Mouse (Mus musculus): ENCODE measurements around the gene Gm14743. TPM values are rescaled to one million over a fixed set of nuclear protein-coding genes. Genes with fewer than 3 reads are reported as not detected.

Gene Gm14743
- polyA plus RNA-seq (2017; shearing (Covaris generic)): not detected

GRCm38 (mm10) chrX:78245821-78246220, at the start of gene Gm14743:
Gene Gm14743, minus strand, starts transcription at chrX:78245921.

Other genes with a start within 250 kb of the Gm14743 start
- not detected for gene Obp1a, start 154.5 kb downstream of the Gm14743 start, polyA plus RNA-seq (2017; shearing (Covaris generic))
- not detected for gene Gm5938, start 120.5 kb downstream of the Gm14743 start, polyA plus RNA-seq (2017; shearing (Covaris generic))
- gene Obp1b, start 59.1 kb downstream of the Gm14743 start, polyA plus RNA-seq (2017; shearing (Covaris generic)): not detected
- not detected for gene 4930480E11Rik, start 123.7 kb upstream of the Gm14743 start, polyA plus RNA-seq (2017; shearing (Covaris generic))